Mouse (Mus musculus) CH12.LX (cell line): ENCODE results near the gene Pold1.

Source experiments
- EP300 ChIP-seq: IDR thresholded peaks from 2 replicates; pipeline ENCODE4 v1.6.1; 2011; ENCODE audit warnings: low read length, improper control_type of control experiment
- MAFK ChIP-seq: IDR thresholded peaks from 2 replicates; pipeline ENCODE4 v1.6.1; 2011; ENCODE audit warnings: low read length, improper control_type of control experiment; ENCODE audit not compliant: insufficient replicate concordance
- POLR2A ChIP-seq: IDR thresholded peaks from 2 replicates; pipeline ENCODE4 v1.6.1; 2011; ENCODE audit warnings: low read depth, mild to moderate bottlenecking, improper control_type of control experiment, low read length
- SIN3A ChIP-seq: IDR thresholded peaks from 2 replicates; pipeline ENCODE4 v1.6.1; 2012; ENCODE audit warnings: low read length, improper control_type of control experiment, inconsistent platforms

DNA sequence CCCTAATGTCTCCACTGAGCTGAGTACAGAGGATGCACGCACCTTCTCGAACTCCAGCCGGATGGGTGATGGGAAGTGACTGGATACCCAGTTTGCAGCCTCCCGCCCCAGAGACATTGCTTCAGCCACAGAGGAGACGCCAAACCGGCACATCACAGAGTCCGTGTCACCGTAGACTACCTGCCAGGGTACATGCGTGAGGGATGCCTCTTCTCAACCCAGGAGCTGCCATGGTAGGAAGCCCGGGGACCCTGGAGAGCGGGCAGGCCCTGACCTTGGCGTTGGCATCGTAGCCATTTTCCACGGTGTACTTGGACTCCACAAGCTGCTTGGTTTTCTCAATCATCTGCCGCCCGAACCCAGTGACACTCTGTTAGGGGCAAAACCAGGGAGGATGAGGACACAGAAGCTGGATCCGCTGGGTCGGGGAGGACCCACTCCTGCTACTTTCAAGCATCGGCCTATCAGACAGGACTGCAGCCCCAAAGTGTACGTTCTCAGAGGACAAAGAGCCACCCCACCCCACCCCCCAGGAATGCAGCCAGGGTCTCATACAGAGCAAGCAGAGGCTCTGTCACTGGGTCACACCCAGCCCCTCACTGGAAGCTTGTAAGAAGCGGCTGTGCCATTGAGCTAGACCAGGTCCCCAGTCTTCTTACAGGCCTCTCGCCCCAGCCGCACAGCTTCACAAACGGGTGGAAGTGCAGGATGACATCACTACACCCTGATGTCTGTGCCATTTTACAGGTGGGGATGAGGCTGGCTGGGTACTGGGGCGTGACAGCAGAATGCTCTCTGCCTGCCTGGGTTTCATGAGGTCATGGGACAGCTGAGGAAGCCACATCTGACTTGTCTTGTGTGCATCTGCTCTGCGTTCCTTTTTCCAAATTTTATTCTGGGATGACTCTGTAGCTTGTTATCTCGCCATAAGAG, 12.7 kb downstream of the Pold1 start:
- TF ChIP-seq SIN3A (no peak; the same call in 1 of the 2 replicates), POLR2A (no peak), MAFK (no peak), EP300 (peak; percentile 59)
